Mouse (Mus musculus) cortical plate, adult 2 months (tissue): Measurements from ENCODE around the gene Nxph1. TPM values are rescaled to one million over a fixed set of nuclear protein-coding genes. Genes with fewer than 3 reads are reported as not detected.

ENCODE experiments used
- H3K27ac ChIP-seq: fragments of 200-500 bp; 2 replicates; pipeline ENCODE4 v1.5.1; 2012; ENCODE audit warnings: low read length, control low read depth, inconsistent platforms; ENCODE audit not compliant: insufficient read depth
- H3K4me1 ChIP-seq: fragments of 200-500 bp; 2 replicates; pipeline ENCODE4 v1.6.1; 2011; ENCODE audit warnings: low read length; ENCODE audit not compliant: control insufficient read depth, insufficient read depth
- H3K4me3 ChIP-seq: fragments of 200-500 bp; 2 replicates; pipeline ENCODE4 v1.5.1; 2011; ENCODE audit warnings: mild to moderate bottlenecking, low read length, control low read depth; ENCODE audit not compliant: insufficient read depth
- CTCF ChIP-seq: fragments of 200-500 bp; IDR thresholded peaks from 2 replicates; pipeline ENCODE4 v1.5.1; 2011; ENCODE audit warnings: mild to moderate bottlenecking, control low read depth, low read length; ENCODE audit not compliant: insufficient read depth; ENCODE audit errors: extremely low read depth
- POLR2A ChIP-seq: fragments of 200-500 bp; IDR thresholded peaks from 2 replicates; pipeline ENCODE4 v1.6.1; 2011; ENCODE audit warnings: mild to moderate bottlenecking, low read length, control low read depth; ENCODE audit not compliant: insufficient read depth; ENCODE audit errors: extremely low read depth
- polyA plus RNA-seq: library from polyadenylated mRNA; depleted of rRNA; stranded (reverse); fragments of >200 nt; gene quantifications from 2 replicates; pipeline ENCODE4 v1.2.3, GENCODE M21; 2012

Nxph1 gene
- polyA plus RNA-seq, 1 experiment: 23.7 TPM

DNA sequence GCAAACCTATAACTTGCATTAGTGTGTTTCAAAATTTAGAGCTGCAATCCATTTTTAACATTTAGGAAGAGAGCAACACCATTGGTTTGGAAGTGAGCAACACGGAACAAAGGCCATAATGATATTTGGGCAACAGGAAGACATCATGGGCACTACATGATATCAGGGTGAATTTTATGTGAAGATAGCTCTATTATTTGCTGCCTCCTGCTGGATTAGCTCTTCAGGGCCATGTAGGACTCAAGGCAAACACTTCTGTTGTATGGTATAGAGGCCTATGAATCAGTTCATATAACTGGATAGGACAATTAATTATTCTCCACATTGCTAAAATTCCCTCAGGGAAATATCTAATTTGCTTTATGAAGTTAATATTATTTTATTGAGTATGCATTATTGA lies 91.1 kb downstream of the Nxph1 start:
- TF ChIP-seq POLR2A (no peak), CTCF (no peak)
- no peak overlapping the region for H3K4me3 ChIP-seq

DNA sequence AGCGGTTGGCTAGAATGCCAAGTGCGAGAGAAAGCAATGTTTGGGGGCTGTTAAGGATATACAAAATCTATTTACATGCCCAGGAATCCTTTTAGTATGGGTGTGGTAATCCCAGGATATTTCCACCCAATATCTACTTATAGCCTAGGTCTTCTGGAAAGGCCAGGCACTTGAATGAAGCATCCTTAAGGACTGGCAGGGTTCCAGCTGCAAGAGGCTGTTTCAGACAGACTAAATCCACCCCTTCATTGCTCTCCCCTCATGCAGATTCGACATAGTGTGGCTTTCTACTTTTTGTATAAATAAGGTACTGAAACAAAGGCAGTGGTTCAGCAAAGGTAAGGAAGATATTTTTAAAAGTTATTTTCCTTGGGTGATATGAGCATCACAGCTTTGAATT lies 92.8 kb downstream of the Nxph1 start:
- TF ChIP-seq POLR2A (no peak), CTCF (no peak)
- no peaks in the 10 kb centered on the region for H3K4me1 ChIP-seq
- no peak overlapping the region for H3K4me3 ChIP-seq
- no peak overlapping the region for H3K27ac ChIP-seq

More for the DNA sequence above, 91.1 kb downstream of the Nxph1 start:
- Histone ChIP-seq H3K4me1 (no peaks in the 10 kb centered on the region), H3K27ac (no peak overlapping the region)

DNA sequence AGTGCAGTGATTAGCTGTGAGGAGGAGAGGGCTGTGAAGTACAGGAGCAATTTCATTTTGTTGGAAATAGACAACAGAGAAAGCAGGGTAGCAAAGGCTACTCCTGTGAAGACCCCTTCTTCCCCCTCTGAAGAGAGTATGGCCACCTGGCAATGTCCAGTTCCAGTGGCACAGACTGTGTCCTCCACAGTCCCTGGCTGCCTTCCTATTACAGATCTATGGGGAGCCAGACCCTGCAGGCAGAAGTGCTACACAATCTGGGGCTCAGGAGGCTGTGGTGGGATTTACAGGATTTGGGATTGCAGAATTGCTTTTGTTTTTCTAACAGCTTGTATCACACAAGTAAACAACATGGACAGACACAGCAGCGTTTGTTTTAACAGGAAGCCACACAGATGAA lies 94.2 kb downstream of the Nxph1 start:
- Histone ChIP-seq H3K27ac (no peak overlapping the region), H3K4me3 (no peak overlapping the region), H3K4me1 (no peaks in the 10 kb centered on the region)
- no peak for TF ChIP-seq CTCF
- no peak for TF ChIP-seq POLR2A

DNA sequence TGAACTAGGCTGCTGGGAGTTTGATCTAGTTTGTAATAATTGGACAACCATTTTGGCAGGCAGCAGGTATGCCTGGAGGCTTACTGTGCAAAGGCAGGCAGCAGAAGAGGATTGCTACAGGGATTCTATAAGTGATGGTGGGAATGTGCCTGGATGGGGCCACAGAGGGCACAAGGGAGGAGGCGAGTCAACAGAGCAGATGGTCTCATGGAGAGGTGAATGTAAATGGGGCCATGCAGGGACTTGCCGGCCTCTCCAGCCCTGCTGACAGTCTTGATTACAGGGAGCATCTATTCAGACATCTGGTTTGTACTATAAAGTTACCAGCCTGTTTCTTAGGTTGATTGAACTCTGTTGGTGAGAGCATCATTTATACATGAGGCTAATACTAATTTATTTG lies 98.6 kb downstream of the Nxph1 start:
- no peak overlapping the region for H3K4me3 ChIP-seq
- H3K27ac ChIP-seq: no peak overlapping the region
- no peak for TF ChIP-seq POLR2A
- TF ChIP-seq CTCF: no peak
- H3K4me1 ChIP-seq: no peaks in the 10 kb centered on the region

DNA sequence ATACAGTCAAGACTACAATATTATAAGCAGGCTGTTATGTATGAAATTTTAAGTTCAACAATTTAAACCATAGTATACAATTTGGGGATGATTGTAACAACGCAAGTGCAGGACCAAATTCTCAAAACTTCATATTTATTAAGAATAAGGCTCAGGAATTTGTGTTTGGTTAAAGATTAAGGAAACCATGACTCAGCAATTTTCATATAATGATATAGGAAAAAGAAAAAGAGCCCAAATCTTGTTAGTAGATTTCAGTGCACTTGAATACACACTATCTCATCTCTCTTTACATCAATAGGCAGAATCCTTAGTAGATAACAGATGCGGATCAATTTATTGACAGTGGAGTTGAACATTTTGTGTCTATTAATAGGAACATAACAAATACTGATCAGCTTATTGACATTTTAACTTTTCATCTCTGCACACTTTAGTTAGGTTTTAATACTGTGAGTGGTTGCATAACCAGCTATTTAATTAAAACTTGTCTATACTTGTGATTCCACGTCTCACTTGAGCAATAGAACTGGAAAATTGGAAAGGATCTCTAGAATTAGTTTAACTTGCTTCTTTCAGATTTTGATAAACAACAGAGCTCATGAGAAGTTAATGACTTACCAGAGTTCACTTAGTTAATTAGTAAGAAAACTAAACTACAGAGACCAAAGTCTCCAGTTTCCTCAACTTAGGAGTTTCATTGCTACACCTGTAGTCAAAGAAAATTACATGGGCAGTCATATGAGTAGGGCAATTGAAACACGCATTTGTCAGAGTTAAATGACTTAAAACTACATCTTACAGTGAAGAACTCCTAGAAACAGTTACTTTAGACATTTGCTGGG lies 113.3 kb downstream of the Nxph1 start:
- no peak overlapping the region for H3K27ac ChIP-seq
- H3K4me3 ChIP-seq: no peak overlapping the region
- H3K4me1 ChIP-seq: no peaks in the 10 kb centered on the region
- TF ChIP-seq POLR2A (no peak), CTCF (no peak)

DNA sequence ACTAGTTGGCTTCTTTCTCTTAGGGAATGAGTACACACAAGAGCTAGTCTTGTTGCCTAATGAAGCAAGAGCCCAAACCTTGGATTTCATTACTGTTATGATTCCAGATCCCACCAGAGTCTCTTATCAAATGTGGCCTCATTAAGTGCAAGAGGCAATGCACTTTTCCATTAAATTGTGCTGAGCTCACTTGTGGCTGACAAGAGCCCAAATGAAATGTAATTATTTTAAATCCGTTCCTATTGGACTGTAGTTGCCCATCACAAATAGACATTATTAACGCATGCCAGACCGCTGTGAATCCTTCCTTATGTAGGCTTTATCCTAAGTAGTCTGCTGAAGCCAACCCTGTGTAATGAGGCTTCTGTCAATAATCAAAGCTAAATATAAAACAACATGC lies 118.2 kb downstream of the Nxph1 start:
- Histone ChIP-seq H3K27ac (no peak overlapping the region), H3K4me3 (no peak overlapping the region), H3K4me1 (no peaks in the 10 kb centered on the region)
- no peak for TF ChIP-seq POLR2A
- TF ChIP-seq CTCF: no peak

DNA sequence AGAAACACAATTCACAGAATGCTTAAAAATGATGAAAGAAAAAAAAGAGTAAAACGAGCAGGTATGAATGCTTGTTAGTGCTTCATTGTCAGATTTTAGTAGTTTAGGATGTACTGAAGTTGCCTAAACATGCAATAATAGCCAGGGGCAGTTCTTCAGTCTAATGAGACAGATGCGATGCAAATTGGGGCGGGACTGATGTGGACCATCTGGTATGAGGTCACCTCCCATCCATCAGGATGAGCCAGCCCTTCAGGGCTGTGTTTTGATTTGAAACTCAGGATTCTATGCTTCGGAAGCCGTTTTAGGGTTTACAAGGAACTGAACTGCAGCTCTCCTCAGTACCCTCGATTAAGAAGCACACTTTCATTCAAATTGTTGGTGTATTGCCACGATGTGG lies 121.7 kb downstream of the Nxph1 start:
- TF ChIP-seq CTCF (no peak), POLR2A (no peak)
- Histone ChIP-seq H3K27ac (no peak overlapping the region), H3K4me3 (no peak overlapping the region), H3K4me1 (no peaks in the 10 kb centered on the region)

DNA sequence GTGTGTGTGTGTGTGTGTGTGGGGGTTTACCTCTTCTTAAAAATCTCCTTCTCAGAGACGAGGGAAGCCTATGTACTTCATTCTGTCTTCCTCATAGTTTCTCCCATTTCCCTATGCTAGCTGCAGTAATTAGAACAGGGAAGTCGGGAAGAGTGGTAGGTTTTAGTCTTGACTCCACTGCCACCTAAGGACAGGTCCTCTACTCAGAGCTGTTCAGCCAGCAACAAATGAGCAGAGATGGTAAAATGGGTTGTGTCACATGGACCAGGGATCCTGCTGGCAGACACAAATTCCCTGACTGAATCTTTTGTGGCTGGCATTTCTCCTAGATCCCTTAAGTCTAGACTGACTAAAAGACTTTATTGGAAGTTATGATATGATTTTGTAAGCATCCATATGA lies 128.2 kb downstream of the Nxph1 start:
- H3K4me3 ChIP-seq: no peak overlapping the region
- H3K4me1 ChIP-seq: peaks cover 2% of the 10 kb centered on the region; the same call in 1 of the 2 replicates
- no peak for TF ChIP-seq CTCF
- TF ChIP-seq POLR2A: no peak
- H3K27ac ChIP-seq: no peak overlapping the region

DNA sequence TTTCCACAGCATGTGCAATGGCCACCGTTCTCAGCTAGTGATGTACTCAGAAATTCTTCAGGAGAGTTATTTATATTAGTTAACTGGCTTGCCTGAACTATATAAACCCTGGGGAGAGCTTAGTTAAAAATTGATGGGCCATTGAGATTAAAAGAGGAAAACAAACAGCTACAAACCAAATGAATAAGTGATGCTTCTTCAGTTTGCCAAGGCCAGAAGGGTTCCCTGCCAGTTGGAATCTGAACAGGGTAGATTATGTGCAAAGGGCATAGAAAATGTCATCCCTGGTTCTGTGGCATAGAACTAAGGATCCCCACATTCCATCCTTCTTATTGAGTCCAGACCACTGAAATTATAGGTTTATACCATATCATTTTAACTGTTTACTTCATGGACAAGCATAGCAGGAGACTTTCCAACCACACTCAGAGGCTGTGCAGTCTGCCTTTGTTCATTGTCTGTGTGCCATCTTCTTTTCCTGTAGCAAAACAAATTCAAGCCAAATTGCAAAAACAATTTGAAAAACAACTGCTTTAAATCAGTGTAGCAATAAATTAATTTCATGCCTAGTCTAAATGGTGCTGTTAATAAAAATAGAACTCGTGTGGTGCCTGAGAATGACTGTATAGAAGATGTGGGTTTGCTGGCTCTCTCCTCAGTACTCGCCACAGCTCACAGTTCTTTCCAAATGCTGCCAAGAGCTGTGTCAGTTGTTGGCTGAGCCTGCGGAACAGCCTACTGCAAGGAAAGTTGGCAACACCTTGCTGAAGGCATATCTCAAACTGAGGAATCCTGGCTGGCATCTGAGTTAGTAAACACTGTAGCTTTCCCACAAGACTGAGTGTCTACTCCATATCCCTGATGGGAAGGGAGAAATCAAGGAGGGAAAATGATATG lies 129.8 kb downstream of the Nxph1 start:
- H3K4me3 ChIP-seq: no peak overlapping the region
- H3K27ac ChIP-seq: no peak overlapping the region
- H3K4me1 ChIP-seq: peaks cover 2% of the 10 kb centered on the region; the same call in 1 of the 2 replicates
- TF ChIP-seq CTCF (no peak), POLR2A (no peak)
